21 mouse cellular contexts compared by ENCODE assay signal in genomic region chr9:68827441-68827840, GRCm38 (mm10).
DNase-seq lines count a peak whose midpoint lies in the region; ATAC-seq and TF ChIP-seq lines count a peak whose summit lies in the region.
"Had no signal": no experiment of that assay in that cellular context is flagged by ENCODE, and none has a peak within 500 bp of the region (broad histone marks: within the 10 kb centered on the region; RNA-seq: fewer than 3 reads in every experiment).

No protein-coding gene starts in this region.

- no peaks in the 10 kb centered on the region for H3K36me3 ChIP-seq in kidney, embryonic 14.5 days (ENCODE audit: control insufficient read depth, insufficient read depth, low read length)
- no peaks in the 10 kb centered on the region for H3K36me3 ChIP-seq in lung, embryonic 16.5 days (ENCODE audit: control insufficient read depth, insufficient read depth, low read length)
- H3K36me3 ChIP-seq in stomach, embryonic 15.5 days: no peaks in the 10 kb centered on the region
- H3K36me3 ChIP-seq: forebrain, embryonic 12.5 days; hindbrain, embryonic 15.5 days; limb, embryonic 12.5 days; liver, embryonic 15.5 days; midbrain, embryonic 15.5 days had no signal

- no peak overlapping the region for H3K4me2 ChIP-seq in kidney, embryonic 14.5 days (replicated peaks; ENCODE audit: low read depth, low read length)
- H3K4me2 ChIP-seq in lung, embryonic 16.5 days (ENCODE audit: low read depth, low read length): no peak overlapping the region
- H3K4me2 ChIP-seq in stomach, embryonic 15.5 days: no peak overlapping the region
- H3K4me2 ChIP-seq: forebrain, embryonic 12.5 days; hindbrain, embryonic 15.5 days; limb, embryonic 12.5 days; liver, embryonic 15.5 days; midbrain, embryonic 15.5 days had no signal

- H3K9me3 ChIP-seq in kidney, embryonic 14.5 days (ENCODE audit: control insufficient read depth, low read length): no peaks in the 10 kb centered on the region
- no peaks in the 10 kb centered on the region for H3K9me3 ChIP-seq in lung, embryonic 16.5 days (ENCODE audit: control insufficient read depth, low read length)
- H3K9me3 ChIP-seq in stomach, embryonic 15.5 days: no peaks in the 10 kb centered on the region
- H3K9me3 ChIP-seq: forebrain, embryonic 12.5 days; hindbrain, embryonic 15.5 days; limb, embryonic 12.5 days; liver, embryonic 15.5 days; midbrain, embryonic 15.5 days had no signal

- H3K27me3 ChIP-seq in kidney, embryonic 14.5 days (ENCODE audit: control insufficient read depth, insufficient read depth, low read length): no peaks in the 10 kb centered on the region
- H3K27me3 ChIP-seq in lung, embryonic 16.5 days (ENCODE audit: control insufficient read depth, insufficient read depth, low read depth, low read length): no peaks in the 10 kb centered on the region
- H3K27me3 ChIP-seq in stomach, embryonic 15.5 days (replicated peaks): no peaks in the 10 kb centered on the region
- H3K27me3 ChIP-seq: forebrain, embryonic 12.5 days; hindbrain, embryonic 15.5 days; limb, embryonic 12.5 days; liver, embryonic 15.5 days; midbrain, embryonic 15.5 days had no signal

- no peak for ATAC-seq in kidney, embryonic 14.5 days (ENCODE audit: low FRiP score, low TSS enrichment)
- ATAC-seq in lung, embryonic 16.5 days (ENCODE audit: low read depth): peak; percentile 45
- ATAC-seq in stomach, embryonic 15.5 days (ENCODE audit: insufficient read depth, low FRiP score, low read depth): no peak
- ATAC-seq: intestine, embryonic 16.5 days; midbrain, embryonic 15.5 days had no signal

- H3K9ac ChIP-seq in kidney, embryonic 14.5 days (ENCODE audit: low read depth, low read length): no peak overlapping the region
- no peak overlapping the region for H3K9ac ChIP-seq in lung, embryonic 16.5 days (ENCODE audit: low read length)
- no peak overlapping the region for H3K9ac ChIP-seq in stomach, embryonic 15.5 days
- H3K9ac ChIP-seq: forebrain, embryonic 12.5 days; hindbrain, embryonic 15.5 days; limb, embryonic 12.5 days; liver, embryonic 15.5 days; midbrain, embryonic 15.5 days had no signal

- H3K27ac ChIP-seq in kidney, embryonic 14.5 days (ENCODE audit: low read depth, low read length): no peak overlapping the region
- H3K27ac ChIP-seq in lung, embryonic 16.5 days (ENCODE audit: low read length): no peak overlapping the region
- H3K27ac ChIP-seq in stomach, embryonic 15.5 days: peak overlapping the region; percentile 33
- H3K27ac ChIP-seq: forebrain, embryonic 12.5 days; hindbrain, embryonic 15.5 days; limb, embryonic 12.5 days; liver, embryonic 15.5 days; midbrain, embryonic 15.5 days had no signal

- WGBS in kidney, embryonic 14.5 days: 77% methylated on average over 3 of the region's 3 CpGs
- WGBS in lung, embryonic 16.5 days: 43% methylated on average over 3 of the region's 3 CpGs
- 44% methylated on average over 3 of the region's 3 CpGs for WGBS in stomach, embryonic 15.5 days

- DNase-seq in kidney, postnatal 14 days: peak; percentile 21
- no peak for DNase-seq in lung, postnatal 14 days
- DNase-seq in brain, embryonic 14.5 days (ENCODE audit: low read depth): peak; percentile 39
- DNase-seq in urinary bladder, postnatal 14 days (ENCODE audit: low spot score): no peak
- no peak for DNase-seq in spleen, postnatal 14 days (ENCODE audit: low spot score in 2 of 2)
- DNase-seq: adrenal gland, postnatal 25 days; cerebellum, adult 9-11 months; heart, postnatal 4 days; kidney, postnatal 10 days; lung, postnatal 4 days; right cerebral cortex, postnatal 4 days; thymus, postnatal 14 days had no signal

- no peak for TF ChIP-seq CTCF in brain, embryonic 14.5 days (IDR thresholded peaks at IDR 0.05; ENCODE audit: borderline replicate concordance, extremely low read depth, insufficient read depth, insufficient read length)

- peaks cover 9% of the 10 kb centered on the region; the same call in 1 of the 2 replicates for H3K4me1 ChIP-seq in kidney, embryonic 14.5 days (ENCODE audit: control insufficient read depth, insufficient read depth, low read length)
- H3K4me1 ChIP-seq in lung, embryonic 16.5 days (replicated peaks; ENCODE audit: control insufficient read depth, insufficient read depth, low read length): 0 out of 2 replicates have a peak, but pooled peaks cover 4% of the 10 kb centered on the region
- H3K4me1 ChIP-seq in stomach, embryonic 15.5 days: peaks cover 8% of the 10 kb centered on the region; the same call in 1 of the 2 replicates
- H3K4me1 ChIP-seq: forebrain, embryonic 12.5 days; hindbrain, embryonic 15.5 days; limb, embryonic 12.5 days; midbrain, embryonic 15.5 days had no signal

- TF ChIP-seq POLR2A in brain, embryonic 14.5 days (IDR thresholded peaks at IDR 0.05; ENCODE audit: borderline replicate concordance, extremely low read depth, insufficient read depth, insufficient read length, poor library complexity, severe bottlenecking): no peak

- H3K4me3 ChIP-seq in kidney, embryonic 14.5 days (ENCODE audit: low read length): no peak overlapping the region
- no peak overlapping the region for H3K4me3 ChIP-seq in lung, embryonic 16.5 days (ENCODE audit: low read length)
- no peak overlapping the region for H3K4me3 ChIP-seq in stomach, embryonic 15.5 days (replicated peaks)
- H3K4me3 ChIP-seq: forebrain, embryonic 12.5 days; hindbrain, embryonic 15.5 days; limb, embryonic 12.5 days; liver, embryonic 15.5 days; midbrain, embryonic 15.5 days had no signal

Comparison
In these comparisons a context has a peak if more than half of its experiments do, and no peak if none do; other contexts are left out.
1. DNase-seq: peak in kidney, postnatal 14 days (single experiment) and brain, embryonic 14.5 days (single experiment); none in lung, postnatal 14 days (single experiment), urinary bladder, postnatal 14 days (single experiment) and spleen, postnatal 14 days (0 of 2).